Mouse (Mus musculus) embryonic fibroblast, embryonic 13.5 days (primary cell): Measurements from ENCODE around the gene Tpbg.

ENCODE experiments used
- CTCF ChIP-seq: IDR thresholded peaks from 2 replicates; pipeline ENCODE4 v1.5.1; 2011; ENCODE audit warnings: mild to moderate bottlenecking, control low read depth, low read length, moderate library complexity, borderline replicate concordance; ENCODE audit not compliant: insufficient read depth
- POLR2A ChIP-seq: IDR thresholded peaks from 2 replicates; pipeline ENCODE4 v1.6.1; 2011; ENCODE audit warnings: low read depth, mild to moderate bottlenecking, control low read depth, low read length, moderate library complexity

DNA sequence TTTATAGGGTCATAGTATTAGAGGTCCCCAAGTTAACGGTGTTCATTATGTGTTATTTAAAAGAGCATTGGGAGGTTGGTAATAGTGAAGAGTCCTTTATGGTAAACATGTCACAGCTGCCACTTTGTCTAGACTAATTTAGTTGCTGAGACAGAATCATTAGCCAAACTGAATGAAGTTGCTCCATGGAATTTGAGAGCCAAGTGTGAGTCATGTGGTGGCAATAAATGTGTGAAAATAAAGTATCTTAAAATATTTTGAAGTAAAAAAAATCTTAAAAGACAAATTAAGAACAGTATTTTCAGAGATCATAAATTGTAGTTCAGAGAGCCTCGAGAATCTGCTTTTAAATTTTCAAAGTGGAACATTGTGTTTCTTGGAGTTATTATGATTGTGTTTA, 4.0 kb downstream of the Tpbg start:
- no peak for TF ChIP-seq CTCF
- no peak for TF ChIP-seq POLR2A
